Mouse (Mus musculus) hindbrain, embryonic 14.5 days (tissue): ENCODE results near the gene Gne. TPM values are rescaled to one million over a fixed set of nuclear protein-coding genes. Genes with fewer than 3 reads are reported as not detected.

ENCODE experiments used
- ATAC-seq: fragments of 200-750 bp; cut with Nextera tagmentation; 2 replicates; pipeline ENCODE4 v1.8.0; 2017; ENCODE audit warnings: moderate number of reproducible peaks, mild to moderate bottlenecking, moderate TSS enrichment, moderate library complexity; ENCODE audit not compliant: low FRiP score
- DNase-seq: peaks from one replicate; pipeline ENCODE4 v3.0.0-alpha.2; 2015; ENCODE audit warnings: low spot score
- H3K27ac ChIP-seq: fragments of 300-500 bp; sonication (generic); 2 replicates; pipeline ENCODE4 v1.5.1; 2014; ENCODE audit warnings: mild to moderate bottlenecking, moderate library complexity
- H3K27me3 ChIP-seq: fragments of 300-500 bp; sonication (generic); 2 replicates; pipeline ENCODE4 v1.6.1; 2014; ENCODE audit warnings: mild to moderate bottlenecking, low read length, mixed read lengths; ENCODE audit not compliant: control insufficient read depth, insufficient read depth
- H3K36me3 ChIP-seq: fragments of 300-500 bp; sonication (generic); replicated peaks from 2 replicates; pipeline ENCODE4 v1.6.1; 2014; ENCODE audit not compliant: control insufficient read depth, insufficient read depth
- H3K4me1 ChIP-seq: fragments of 300-500 bp; sonication (generic); replicated peaks from 2 replicates; pipeline ENCODE4 v1.6.1; 2014; ENCODE audit warnings: antibody characterized with exemption, low read length, mixed read lengths; ENCODE audit not compliant: control insufficient read depth, insufficient read depth
- H3K4me2 ChIP-seq: fragments of 300-500 bp; sonication (generic); replicated peaks from 2 replicates; pipeline ENCODE4 v1.6.1; 2014; ENCODE audit warnings: mild to moderate bottlenecking, moderate library complexity
- H3K4me3 ChIP-seq: fragments of 300-500 bp; sonication (generic); replicated peaks from 2 replicates; pipeline ENCODE4 v1.5.1; 2014; ENCODE audit warnings: mild to moderate bottlenecking, low read length
- H3K9ac ChIP-seq: fragments of 300-500 bp; sonication (generic); 2 replicates; pipeline ENCODE4 v1.6.1; 2014
- H3K9me3 ChIP-seq: fragments of 300-500 bp; sonication (generic); 2 replicates; pipeline ENCODE4 v1.6.1; 2016; ENCODE audit warnings: low read length; ENCODE audit not compliant: control insufficient read depth
- WGBS: fragments of 180-500 bp; shearing (Covaris S2); extraction: QIAGEN DNeasy Blood & Tissue Kit; methylation state at CpG from one replicate; pipeline ENCODE4 v1.1.7; 2014; 5-methylcytosine and 5-hydroxymethylcytosine counted together
- polyA plus RNA-seq: library from polyadenylated mRNA; unstranded; fragments of >200 nt; fragmentation: Nextera tagmentation; extraction: Ambion mirVana; gene quantifications from 2 replicates; pipeline ENCODE4 v1.2.1, GENCODE M21; 2014

The Gne gene
- polyA plus RNA-seq, 1 experiment from 2014 or later, result 32.1 TPM

GRCm38 (mm10) chr4:44106297-44106821 lies 22.4 kb upstream of the Gne start:
- 32% methylated on average over 18 of the region's 18 CpGs for WGBS
- Histone ChIP-seq H3K9me3 (no peaks in the 10 kb centered on the region), H3K27ac (0 out of 2 replicates have a peak overlapping the region, but pooled peaks have one; percentile 4), H3K9ac (no peak overlapping the region; the same call in 1 of the 2 replicates), H3K36me3 (no peaks in the 10 kb centered on the region), H3K4me3 (peak overlapping the region; percentile 19), H3K27me3 (no peaks in the 10 kb centered on the region), H3K4me2 (peak overlapping the region; percentile 41), H3K4me1 (0 out of 2 replicates have a peak, but pooled peaks cover 10% of the 10 kb centered on the region)
- peak; percentile 39 for DNase-seq
- no peak; the same call in 1 of the 2 replicates for ATAC-seq

GRCm38 (mm10) chr4:44104195-44104917 lies 20.4 kb upstream of the Gne start:
- no peak overlapping the region for H3K27ac ChIP-seq
- H3K36me3 ChIP-seq, result no peaks in the 10 kb centered on the region
- no peak for DNase-seq
- H3K9me3 ChIP-seq, result no peaks in the 10 kb centered on the region
- H3K4me3 ChIP-seq, result no peak overlapping the region
- no peak for ATAC-seq
- 64% methylated on average over 8 of the region's 8 CpGs for WGBS
- no peak overlapping the region for H3K9ac ChIP-seq
- no peak overlapping the region for H3K4me2 ChIP-seq
- H3K27me3 ChIP-seq, result no peaks in the 10 kb centered on the region
- H3K4me1 ChIP-seq, result 0 out of 2 replicates have a peak, but pooled peaks cover 10% of the 10 kb centered on the region

- 0 out of 2 replicates have a peak, but pooled peaks cover 10% of the 10 kb centered on the region for H3K4me1 ChIP-seq
- H3K27me3 ChIP-seq, result no peaks in the 10 kb centered on the region
- WGBS, result 82% methylated on average over 8 of the region's 8 CpGs
- H3K36me3 ChIP-seq, result no peaks in the 10 kb centered on the region
- ATAC-seq (no peak), DNase-seq (no peak)
- H3K27ac ChIP-seq, result no peak overlapping the region
- no peak overlapping the region for H3K4me3 ChIP-seq
- no peaks in the 10 kb centered on the region for H3K9me3 ChIP-seq
- H3K9ac ChIP-seq, result no peak overlapping the region
- H3K4me2 ChIP-seq, result no peak overlapping the region
These were observed 19.6 kb upstream of the Gne start for GRCm38 (mm10) chr4:44103620-44104019.

GRCm38 (mm10) chr4:44097576-44098335 lies 13.8 kb upstream of the Gne start:
- WGBS, result 55% methylated on average over 11 of the region's 11 CpGs
- H3K36me3 ChIP-seq, result no peaks in the 10 kb centered on the region
- ATAC-seq (no peak), DNase-seq (no peak)
- no peak overlapping the region for H3K27ac ChIP-seq
- H3K4me1 ChIP-seq, result 0 out of 2 replicates have a peak, but pooled peaks cover under 1% of the 10 kb centered on the region
- H3K9me3 ChIP-seq, result no peaks in the 10 kb centered on the region
- H3K27me3 ChIP-seq, result no peaks in the 10 kb centered on the region
- H3K4me2 ChIP-seq, result no peak overlapping the region
- no peak overlapping the region for H3K4me3 ChIP-seq
- H3K9ac ChIP-seq, result no peak overlapping the region

GRCm38 (mm10) chr4:44094475-44094874 lies 10.5 kb upstream of the Gne start:
- Histone ChIP-seq H3K4me3 (no peak overlapping the region), H3K9me3 (no peaks in the 10 kb centered on the region), H3K27ac (no peak overlapping the region), H3K4me2 (no peak overlapping the region), H3K4me1 (no peaks in the 10 kb centered on the region), H3K36me3 (no peaks in the 10 kb centered on the region), H3K27me3 (no peaks in the 10 kb centered on the region), H3K9ac (no peak overlapping the region)
- no peak for ATAC-seq
- no peak for DNase-seq
- 85% methylated on average over 4 of the region's 4 CpGs for WGBS

GRCm38 (mm10) chr4:44092359-44092758 lies 8.4 kb upstream of the Gne start:
- Histone ChIP-seq H3K9ac (no peak overlapping the region), H3K36me3 (no peaks in the 10 kb centered on the region), H3K4me1 (no peaks in the 10 kb centered on the region), H3K4me3 (no peak overlapping the region), H3K9me3 (no peaks in the 10 kb centered on the region), H3K27ac (no peak overlapping the region), H3K4me2 (no peak overlapping the region), H3K27me3 (no peaks in the 10 kb centered on the region)
- no peak for DNase-seq
- WGBS, result 85% methylated on average over 11 of the region's 11 CpGs
- ATAC-seq, result no peak

GRCm38 (mm10) chr4:44085566-44085965 lies 1.6 kb upstream of the Gne start:
- Histone ChIP-seq H3K9ac (no peak overlapping the region), H3K27me3 (no peaks in the 10 kb centered on the region), H3K4me2 (no peak overlapping the region), H3K36me3 (no peaks in the 10 kb centered on the region), H3K4me3 (no peak overlapping the region), H3K4me1 (no peaks in the 10 kb centered on the region), H3K27ac (no peak overlapping the region), H3K9me3 (no peaks in the 10 kb centered on the region)
- ATAC-seq (no peak), DNase-seq (no peak)
- WGBS, result 97% methylated on average over 3 of the region's 3 CpGs

- Histone ChIP-seq H3K27me3 (no peaks in the 10 kb centered on the region), H3K4me1 (no peaks in the 10 kb centered on the region), H3K4me3 (no peak overlapping the region), H3K36me3 (no peaks in the 10 kb centered on the region), H3K4me2 (no peak overlapping the region), H3K27ac (no peak overlapping the region), H3K9me3 (no peaks in the 10 kb centered on the region), H3K9ac (no peak overlapping the region)
- ATAC-seq (no peak), DNase-seq (no peak)
- WGBS, result 80% methylated on average over 13 of the region's 13 CpGs
These were observed 787 bp upstream of the Gne start for GRCm38 (mm10) chr4:44084602-44085325.
